Mouse (Mus musculus): ENCODE measurements around the gene Gstp2. TPM values are rescaled to one million over a fixed set of nuclear protein-coding genes. Genes with fewer than 3 reads are reported as not detected.

Gene Gstp2
- 4.5 and 6.1 TPM in 2 replicates for polyA plus RNA-seq (2015; fragmentation: Nextera tagmentation; extraction: Ambion mirVana)

- DNase-seq (ENCODE audit: low spot score): no peak
These were observed at the start of gene Gstp2 for GRCm38 (mm10) chr19:4045966-4046865. Gstp2 (minus strand) TSS chr19:4046023.

- no peak for DNase-seq (ENCODE audit: low spot score)
These were observed 49.0 kb upstream of the Gstp2 start for GRCm38 (mm10) chr19:4094774-4095303.

- DNase-seq (ENCODE audit: low spot score): no peak
These were observed 48.5 kb upstream of the Gstp2 start for GRCm38 (mm10) chr19:4094348-4094747.

GRCm38 (mm10) chr19:4093772-4094171 lies 47.9 kb upstream of the Gstp2 start:
- peak; percentile 45 for DNase-seq (ENCODE audit: low spot score)

GRCm38 (mm10) chr19:4092750-4093149 lies 46.9 kb upstream of the Gstp2 start:
- DNase-seq (ENCODE audit: low spot score): no peak

GRCm38 (mm10) chr19:4091383-4091782 lies 45.6 kb upstream of the Gstp2 start:
- DNase-seq (ENCODE audit: low spot score): no peak

GRCm38 (mm10) chr19:4090446-4090845 lies 44.6 kb upstream of the Gstp2 start:
- DNase-seq (ENCODE audit: low spot score): no peak

- DNase-seq (ENCODE audit: low spot score): no peak
These were observed 43.3 kb upstream of the Gstp2 start for GRCm38 (mm10) chr19:4089128-4089527.

GRCm38 (mm10) chr19:4088146-4088545 lies 42.3 kb upstream of the Gstp2 start:
- DNase-seq (ENCODE audit: low spot score): no peak

- DNase-seq (ENCODE audit: low spot score): no peak
These were observed 41.3 kb upstream of the Gstp2 start for GRCm38 (mm10) chr19:4087090-4087489.

GRCm38 (mm10) chr19:4086156-4086555 lies 40.3 kb upstream of the Gstp2 start:
- no peak for DNase-seq (ENCODE audit: low spot score)

- DNase-seq (ENCODE audit: low spot score): no peak
These were observed 39.2 kb upstream of the Gstp2 start for GRCm38 (mm10) chr19:4084984-4085383.

GRCm38 (mm10) chr19:4083826-4084225 lies 38.0 kb upstream of the Gstp2 start:
- no peak for DNase-seq (ENCODE audit: low spot score)

GRCm38 (mm10) chr19:4083316-4083715 lies 37.5 kb upstream of the Gstp2 start:
- no peak for DNase-seq (ENCODE audit: low spot score)

GRCm38 (mm10) chr19:4082219-4082965 lies 36.6 kb upstream of the Gstp2 start:
- no peak for DNase-seq (ENCODE audit: low spot score)

- DNase-seq (ENCODE audit: low spot score): no peak
These were observed 35.6 kb upstream of the Gstp2 start, which contains the start of gene Cabp2 for GRCm38 (mm10) chr19:4081394-4081793. Cabp2 (plus strand) TSS chr19:4081578.

- DNase-seq (ENCODE audit: low spot score): no peak
These were observed 34.7 kb upstream of the Gstp2 start for GRCm38 (mm10) chr19:4080511-4081009.

- no peak for DNase-seq (ENCODE audit: low spot score)
These were observed 33.8 kb upstream of the Gstp2 start for GRCm38 (mm10) chr19:4079594-4079993.

GRCm38 (mm10) chr19:4075531-4075930 lies 29.7 kb upstream of the Gstp2 start:
- DNase-seq (ENCODE audit: low spot score): no peak

- DNase-seq (ENCODE audit: low spot score): no peak
These were observed 27.0 kb upstream of the Gstp2 start for GRCm38 (mm10) chr19:4072706-4073424.

GRCm38 (mm10) chr19:4071406-4071805 lies 25.6 kb upstream of the Gstp2 start:
- no peak for DNase-seq (ENCODE audit: low spot score)

Measured in thymus, postnatal 0 days (tissue).